ENCODE assay signal across 8 mouse cellular contexts in the genomic region with DNA sequence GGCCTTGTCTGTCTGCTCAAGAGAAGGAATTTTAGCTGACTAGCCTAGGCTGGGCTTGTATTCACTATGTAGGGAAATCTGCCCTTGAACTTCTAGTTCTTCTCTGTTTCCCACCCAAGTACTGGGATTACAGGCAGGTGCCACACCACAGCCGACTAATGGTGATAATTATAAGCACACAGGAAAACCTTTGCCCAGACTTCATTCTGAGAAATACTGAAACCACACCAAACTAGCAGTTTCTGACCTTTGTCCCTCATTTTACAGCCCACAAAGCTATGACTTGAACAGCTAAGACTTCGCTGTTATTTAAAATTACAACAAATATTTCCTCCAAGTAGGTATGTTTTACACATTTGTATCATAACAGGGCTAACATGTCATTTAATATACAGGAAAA.
A peak's percentile ranks its signal among the peaks of the same experiment; 100 is the strongest.
DNase-seq lines count a peak whose midpoint lies in the region; ATAC-seq and TF ChIP-seq lines count a peak whose summit lies in the region.

No protein-coding gene starts in this region.

- peak overlapping the region; percentile 97 for H3K27ac ChIP-seq in heart, embryonic 10.5 days
- H3K27ac ChIP-seq in hindbrain, embryonic 16.5 days (ENCODE audit: low read depth, low read length), result peak overlapping the region; percentile 42; the same call in 1 of the 2 replicates
- no peak overlapping the region for H3K27ac ChIP-seq in liver, postnatal 0 days (ENCODE audit: low read depth)

- no peak for TF ChIP-seq EP300 in liver, postnatal 0 days (IDR thresholded peaks at IDR 0.05; ENCODE audit: low read depth)

- peak overlapping the region; percentile 85 for H3K9ac ChIP-seq in hindbrain, embryonic 16.5 days (ENCODE audit: low read depth, low read length)
- peak overlapping the region; percentile 71; the same call in 1 of the 2 replicates for H3K9ac ChIP-seq in liver, postnatal 0 days (replicated peaks)

- WGBS in heart, embryonic 10.5 days, result 30% methylated on average over 2 of the region's 2 CpGs
- WGBS in hindbrain, embryonic 16.5 days, result 18% methylated on average over 2 of the region's 2 CpGs
- WGBS in liver, postnatal 0 days (ENCODE audit: insufficient replicate concordance), result 20% methylated on average over 2 of the region's 2 CpGs

- peaks cover 4% of the 10 kb centered on the region for H3K9me3 ChIP-seq in heart, embryonic 10.5 days
- H3K9me3 ChIP-seq in hindbrain, embryonic 16.5 days (ENCODE audit: control insufficient read depth, low read length), result no peaks in the 10 kb centered on the region
- no peaks in the 10 kb centered on the region for H3K9me3 ChIP-seq in liver, postnatal 0 days (ENCODE audit: low read length)

- TF ChIP-seq CTCF in liver, postnatal 0 days (IDR thresholded peaks at IDR 0.05; ENCODE audit: low read depth), result no peak

- no peaks in the 10 kb centered on the region for H3K27me3 ChIP-seq in heart, embryonic 10.5 days (ENCODE audit: insufficient read depth, poor library complexity, severe bottlenecking)
- H3K27me3 ChIP-seq in hindbrain, embryonic 16.5 days (replicated peaks; ENCODE audit: control insufficient read depth, insufficient read depth, low read length), result no peaks in the 10 kb centered on the region
- no peaks in the 10 kb centered on the region for H3K27me3 ChIP-seq in liver, postnatal 0 days (ENCODE audit: insufficient read depth, low read length)

- intact Hi-C loops in heart, postnatal 14 days (cut with DNase I), result loop anchor here (5.0 kb wide), 1 partner anchor 295 kb away; no protein-coding TSS in a partner anchor

- no peak for ATAC-seq in hindbrain, embryonic 16.5 days
- no peak for ATAC-seq in liver, postnatal 0 days
- no peak for ATAC-seq in megakaryocyte-erythroid progenitor cell, adult 5-6 weeks (replicated peaks; ENCODE audit: low FRiP score, low TSS enrichment, poor library complexity, severe bottlenecking)

- peak overlapping the region; percentile 95 for H3K4me3 ChIP-seq in heart, embryonic 10.5 days
- peak overlapping the region; percentile 60 for H3K4me3 ChIP-seq in hindbrain, embryonic 16.5 days (ENCODE audit: low read length)
- peak overlapping the region; percentile 69 for H3K4me3 ChIP-seq in liver, postnatal 0 days (ENCODE audit: low read depth, low read length)

- H3K36me3 ChIP-seq in heart, embryonic 10.5 days, result no peaks in the 10 kb centered on the region
- no peaks in the 10 kb centered on the region for H3K36me3 ChIP-seq in hindbrain, embryonic 16.5 days (ENCODE audit: control insufficient read depth, insufficient read depth, low read length)
- H3K36me3 ChIP-seq in liver, postnatal 0 days (replicated peaks; ENCODE audit: insufficient read depth, low read length), result no peaks in the 10 kb centered on the region

- H3K4me2 ChIP-seq in hindbrain, embryonic 16.5 days (ENCODE audit: low read length), result peak overlapping the region; percentile 66
- H3K4me2 ChIP-seq in liver, postnatal 0 days (ENCODE audit: low read depth, low read length), result peak overlapping the region; percentile 84

- DNase-seq in heart, embryonic 10.5 days (ENCODE audit: low spot score), result no peak
- no peak for DNase-seq in heart, postnatal 14 days
- peak; percentile 5 for DNase-seq in c-Kit-negative CD71-positive TER-119-positive erythroid progenitor cells, embryonic 14.5 days (ENCODE audit: low read depth, low spot score)
- no peak for DNase-seq in liver, postnatal 0 days
- no peak for DNase-seq in layer of hippocampus, adult 18-20 months (ENCODE audit: low spot score in 2 of 2)
- DNase-seq in adrenal gland, postnatal 25 days, result no peak

- H3K4me1 ChIP-seq in heart, embryonic 10.5 days, result no peaks in the 10 kb centered on the region
- peaks cover 12% of the 10 kb centered on the region for H3K4me1 ChIP-seq in hindbrain, embryonic 16.5 days (ENCODE audit: control insufficient read depth, insufficient read depth, low read depth, low read length)
- 0 out of 2 replicates have a peak, but pooled peaks cover 3% of the 10 kb centered on the region for H3K4me1 ChIP-seq in liver, postnatal 0 days (ENCODE audit: insufficient read depth)
